Mouse (Mus musculus) T-helper 17 cell (primary cell): Measurements from ENCODE around the gene Celf2.

Source experiments
- in situ Hi-C, 2 experiments: fragments of 300-600 bp; cut with MboI, MseI; formaldehyde crosslinking; loops; 1 replicate in 1 of 2; 2 replicates in 1 of 2; pipeline ENCODE4 v1.15.1; 2025; ENCODE audit warnings: high pct_unique_total_duplicates in 2 of 2

The Celf2 gene

GRCm38 (mm10) chr2:7392500-7392899 is 116.9 kb downstream of the Celf2 start:
- in situ Hi-C loops = no loop called here

GRCm38 (mm10) chr2:7389264-7389663 is 120.1 kb downstream of the Celf2 start:
- in situ Hi-C loops = no loop called here

- in situ Hi-C loops = no loop called here
These were observed 130.6 kb downstream of the Celf2 start for GRCm38 (mm10) chr2:7378736-7379135.

- in situ Hi-C loops = no loop called here
These were observed 131.5 kb downstream of the Celf2 start for GRCm38 (mm10) chr2:7377878-7378277.

- in situ Hi-C loops = no loop called here
These were observed 141.6 kb downstream of the Celf2 start for GRCm38 (mm10) chr2:7367738-7368137.

- in situ Hi-C loops = no loop called here
These were observed 149.8 kb downstream of the Celf2 start for GRCm38 (mm10) chr2:7359557-7359956.

GRCm38 (mm10) chr2:7358816-7359215 is 150.5 kb downstream of the Celf2 start:
- in situ Hi-C loops = no loop called here

GRCm38 (mm10) chr2:7351234-7351633 is 158.1 kb downstream of the Celf2 start:
- in situ Hi-C loops = no loop called here

- in situ Hi-C loops = no loop called here
These were observed 162.5 kb downstream of the Celf2 start for GRCm38 (mm10) chr2:7346703-7347461.

- in situ Hi-C loops = no loop called here
These were observed 164.4 kb downstream of the Celf2 start for GRCm38 (mm10) chr2:7344951-7345350.

- in situ Hi-C loops = no loop called here
These were observed 166.4 kb downstream of the Celf2 start for GRCm38 (mm10) chr2:7342911-7343478.

- in situ Hi-C loops = no loop called here
These were observed 174.5 kb downstream of the Celf2 start for GRCm38 (mm10) chr2:7334846-7335245.

GRCm38 (mm10) chr2:7328018-7328899 is 181.1 kb downstream of the Celf2 start:
- in situ Hi-C loops = no loop called here

- in situ Hi-C loops = no loop called here
These were observed 189.6 kb downstream of the Celf2 start for GRCm38 (mm10) chr2:7319760-7320159.

GRCm38 (mm10) chr2:7311776-7312175 is 197.6 kb downstream of the Celf2 start:
- in situ Hi-C loops = no loop called here

- in situ Hi-C loops = no loop called here
These were observed 198.6 kb downstream of the Celf2 start for GRCm38 (mm10) chr2:7310840-7311182.

GRCm38 (mm10) chr2:7310129-7310839 is 199.1 kb downstream of the Celf2 start:
- in situ Hi-C loops = no loop called here

GRCm38 (mm10) chr2:7309324-7309723 is 200.0 kb downstream of the Celf2 start:
- in situ Hi-C loops = no loop called here

- in situ Hi-C loops = no loop called here
These were observed 200.6 kb downstream of the Celf2 start for GRCm38 (mm10) chr2:7308731-7309130.

GRCm38 (mm10) chr2:7287434-7287833 is 221.9 kb downstream of the Celf2 start:
- in situ Hi-C loops = no loop called here

- in situ Hi-C loops = loop anchor here in 1 of 2 experiments (25.0 kb wide), 1 partner anchor 636 kb away; no protein-coding TSS in a partner anchor
These were observed 236.1 kb downstream of the Celf2 start for GRCm38 (mm10) chr2:7273214-7273613.

GRCm38 (mm10) chr2:7270051-7270450 is 239.3 kb downstream of the Celf2 start:
- in situ Hi-C loops = loop anchor here in 1 of 2 experiments (25.0 kb wide), 1 partner anchor 633 kb away; no protein-coding TSS in a partner anchor
